Mouse (Mus musculus) left cerebral cortex, adult 8-10 months (tissue): Measurements from ENCODE around the gene Fgfr2. TPM values are rescaled to one million over a fixed set of nuclear protein-coding genes. Genes with fewer than 3 reads are reported as not detected.
A peak's percentile ranks its signal among the peaks of the same experiment; 100 is the strongest.

Source experiments
- DNase-seq, 2 experiments: peaks; one replicate each; pipeline ENCODE4 v3.0.0; 2022; ENCODE audit warnings: low spot score in 2 of 2
- total RNA-seq, 4 experiments: library from RNA; stranded (reverse); gene quantifications; 2 replicates each; pipeline ENCODE4 v1.2.4; 2022

Fgfr2 gene
- total RNA-seq, 4 experiments from 2014 or later = 50.6 to 73.1 (median 64.8) TPM

DNA sequence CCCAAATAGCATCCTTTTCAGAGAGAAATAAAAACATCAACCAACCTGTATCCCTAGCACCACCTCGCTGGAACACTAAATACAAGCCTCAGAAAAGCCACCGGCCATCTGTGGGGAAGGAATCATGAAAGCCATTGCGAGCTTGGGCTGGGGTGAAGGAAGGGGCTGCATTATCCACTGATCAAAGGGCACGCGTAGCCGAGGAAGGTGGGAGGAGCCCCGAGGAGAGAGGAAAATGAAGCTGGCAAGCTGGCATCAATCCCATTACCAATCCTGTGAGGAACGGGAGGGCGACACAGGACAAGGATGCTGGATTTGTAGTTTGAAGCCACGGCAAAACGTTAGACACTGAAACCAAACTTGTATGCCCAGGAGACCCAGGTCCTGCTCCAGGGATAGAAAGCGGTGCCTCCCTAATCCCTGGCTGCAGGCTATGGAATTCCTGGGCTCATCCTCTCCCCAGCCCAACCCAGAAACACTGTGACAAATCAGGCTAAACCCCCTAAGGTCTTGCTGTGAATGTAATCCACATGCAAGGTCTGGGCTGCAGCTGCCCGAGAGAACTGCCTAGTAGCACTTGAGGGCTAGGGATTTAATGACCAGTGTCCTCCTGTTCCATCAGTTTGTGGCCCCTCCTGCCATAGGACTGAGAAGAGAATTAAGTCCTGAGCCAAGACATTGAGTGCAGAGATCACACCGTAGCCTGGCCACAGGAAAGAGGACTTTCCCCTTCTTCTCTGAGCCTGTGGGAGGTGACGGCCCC lies 2795.4 kb downstream of the Fgfr2 start:
- DNase-seq = no peak

DNA sequence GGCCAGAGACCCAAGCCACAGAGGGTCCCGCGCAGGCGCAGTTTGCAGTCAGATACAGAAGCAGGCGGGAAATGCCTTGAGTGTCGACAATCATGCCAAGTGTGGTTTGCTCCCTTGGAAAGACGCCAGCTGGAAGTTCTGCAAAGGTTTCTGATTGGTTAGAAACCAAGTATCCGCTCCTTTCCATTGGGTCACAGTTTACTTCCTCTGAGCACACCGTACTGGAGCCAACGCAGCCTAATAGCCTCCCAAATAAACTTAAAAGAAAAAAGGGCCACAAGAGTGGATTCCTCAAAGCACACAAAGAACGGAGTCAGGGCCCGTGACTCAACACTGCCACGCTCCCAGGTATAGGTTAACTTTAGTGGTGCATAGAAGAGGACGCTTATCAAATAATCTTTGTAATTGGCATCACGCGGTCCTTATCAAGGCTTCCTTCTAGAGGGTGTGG lies 2797.1 kb downstream of the Fgfr2 start:
- DNase-seq = no peak

DNA sequence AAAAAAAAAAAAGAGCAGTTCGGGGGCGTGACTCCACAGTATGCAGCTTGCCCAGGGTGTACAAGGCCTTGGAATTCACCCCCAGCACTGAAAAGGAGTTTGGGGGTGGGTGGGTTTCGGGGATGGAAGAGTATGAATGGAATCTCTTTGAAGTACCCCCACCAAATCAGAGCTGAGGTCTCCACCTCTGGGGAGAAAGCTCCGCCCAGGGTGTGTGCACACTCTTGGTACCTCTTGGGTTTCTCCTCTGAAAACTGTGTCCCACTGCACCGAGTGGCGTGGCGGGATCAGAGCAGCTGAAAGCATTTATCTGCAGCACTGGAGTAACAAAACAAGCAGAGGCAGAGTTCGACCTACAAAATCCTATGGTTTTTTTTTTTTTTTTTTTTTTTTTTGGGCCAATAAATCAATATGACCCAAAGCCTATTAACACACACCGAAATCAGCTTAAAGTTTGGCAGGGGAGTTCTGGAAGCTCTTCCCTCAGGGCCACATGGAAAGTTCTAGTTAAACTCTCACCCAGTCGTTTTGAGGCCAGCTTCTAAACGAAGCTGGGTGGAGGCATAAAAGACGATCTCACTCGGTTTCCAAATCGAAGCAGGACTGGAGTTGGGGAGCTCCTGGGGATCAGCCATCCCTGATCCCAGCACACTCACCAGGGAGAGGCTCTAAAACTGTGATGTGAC lies 2798.3 kb downstream of the Fgfr2 start:
- DNase-seq = no peak

- no peak for DNase-seq
These were observed 2799.4 kb downstream of the Fgfr2 start for GRCm38 (mm10) chr7:130323766-130324165.

DNA sequence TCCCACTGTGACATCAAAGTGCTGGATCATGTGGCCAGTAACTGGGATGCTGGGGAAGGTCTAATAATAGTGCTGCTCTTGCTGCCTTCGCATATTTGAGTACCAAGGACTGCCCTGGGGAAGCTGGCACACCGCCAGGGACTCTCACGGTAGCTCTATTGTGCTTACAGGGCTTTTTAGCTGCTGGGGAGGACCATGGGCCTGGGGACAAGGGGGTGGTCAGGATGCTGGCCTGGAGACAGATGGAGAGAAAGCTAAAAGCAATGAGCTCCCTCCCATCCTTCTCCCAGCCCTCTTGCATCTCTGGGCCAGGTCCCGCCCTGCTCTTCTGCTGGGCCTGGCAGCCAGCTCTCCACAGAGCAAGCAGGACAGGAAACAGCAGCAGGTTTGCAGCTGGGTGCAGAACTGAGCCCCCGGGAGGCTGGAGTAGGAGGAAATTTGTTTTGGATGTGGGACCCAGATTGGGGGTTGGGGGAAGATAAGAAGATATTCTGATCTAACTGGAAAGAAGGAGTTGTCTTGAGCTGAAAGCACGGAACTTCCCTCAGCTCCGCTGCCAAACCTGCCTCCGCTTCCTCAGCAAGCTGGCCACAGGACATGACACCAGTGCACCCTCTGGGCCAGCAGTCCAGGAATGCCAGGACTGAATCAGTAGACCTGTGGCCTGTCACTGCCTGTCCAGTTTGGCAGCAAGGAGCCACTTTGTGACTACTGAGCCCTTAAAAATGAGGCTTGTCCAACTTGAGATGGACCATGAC lies 2803.2 kb downstream of the Fgfr2 start:
- DNase-seq = peak; percentile 16 to 45

DNA sequence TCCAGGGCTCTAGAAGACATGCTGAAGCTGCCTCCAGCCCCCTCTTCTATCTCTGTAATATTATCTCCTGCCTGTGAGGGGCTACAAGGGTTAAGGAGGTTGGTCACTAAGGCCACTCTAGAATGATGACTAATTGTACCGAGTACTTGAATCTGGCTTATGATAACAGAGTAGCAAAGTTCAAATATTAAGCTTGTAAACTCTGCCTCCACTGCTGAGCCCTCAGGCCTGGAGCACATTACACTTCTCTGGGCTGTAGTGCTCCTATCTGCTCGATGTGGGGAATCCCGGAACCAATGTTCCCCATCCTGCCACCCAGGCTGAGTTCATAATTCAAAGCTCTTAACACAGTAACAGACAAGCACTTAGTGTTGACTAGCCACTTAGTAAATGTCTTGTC lies 2806.9 kb downstream of the Fgfr2 start:
- DNase-seq = no peak

DNA sequence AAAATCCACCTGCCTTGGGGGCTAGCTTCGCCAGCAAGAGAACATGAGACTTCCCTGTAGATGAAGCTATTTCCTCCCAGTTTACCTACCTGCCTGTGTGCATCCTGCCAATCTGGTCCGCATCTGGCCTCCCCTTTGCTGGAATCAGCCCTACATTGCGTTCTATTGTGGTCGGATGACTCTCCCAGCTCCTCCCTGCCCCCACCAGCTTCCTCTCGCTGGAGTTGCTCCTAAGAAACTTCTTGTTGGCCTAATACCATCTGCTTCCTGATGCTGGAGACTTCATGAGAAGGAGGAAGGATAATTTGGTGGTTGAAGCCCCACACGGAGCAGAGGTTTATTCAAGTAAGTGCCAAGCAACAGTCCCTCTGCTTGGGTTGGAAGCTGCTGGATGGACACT lies 2807.9 kb downstream of the Fgfr2 start:
- no peak for DNase-seq

- DNase-seq = no peak
These were observed 2808.5 kb downstream of the Fgfr2 start for GRCm38 (mm10) chr7:130314658-130315057.

DNA sequence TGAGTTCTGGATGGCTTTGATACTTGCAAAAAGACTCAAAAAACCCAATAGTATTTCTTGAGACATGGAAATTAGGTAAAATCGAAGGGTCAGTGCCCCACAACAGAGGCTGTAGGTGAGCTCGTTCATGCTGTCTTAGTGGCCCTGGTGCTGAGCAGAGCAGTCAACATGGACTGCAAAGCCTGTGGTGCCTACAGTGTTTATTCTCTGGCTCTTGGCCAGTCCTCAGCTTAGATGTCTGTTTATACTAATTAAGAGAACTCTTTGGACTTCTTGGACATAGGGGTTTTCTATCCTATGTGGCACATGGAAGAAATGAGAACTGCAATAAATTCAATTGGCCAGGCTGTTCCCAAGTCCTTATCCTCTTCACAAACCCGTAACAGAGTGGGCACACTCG lies 2811.8 kb downstream of the Fgfr2 start:
- no peak for DNase-seq

DNA sequence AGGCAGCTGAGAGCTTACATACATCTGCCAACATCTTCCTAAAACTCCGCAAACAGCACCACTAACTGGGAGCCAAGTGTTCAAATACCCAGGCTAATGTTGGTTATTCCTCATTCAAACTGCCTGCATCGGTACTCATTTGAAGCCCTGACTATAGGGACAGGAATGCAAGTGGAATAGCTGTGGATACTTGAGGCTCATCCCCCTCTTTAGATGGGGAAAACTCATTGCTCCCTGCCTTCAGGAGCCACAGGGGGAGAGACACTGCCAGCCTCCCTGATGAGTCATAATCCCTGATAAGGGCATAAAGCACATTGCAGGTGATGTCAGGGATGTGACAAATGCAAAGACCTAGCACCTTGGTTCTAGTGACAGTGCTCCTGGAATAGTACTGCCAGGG lies 2814.0 kb downstream of the Fgfr2 start:
- DNase-seq = no peak

- no peak for DNase-seq
These were observed 2816.1 kb downstream of the Fgfr2 start for GRCm38 (mm10) chr7:130307036-130307435.

DNA sequence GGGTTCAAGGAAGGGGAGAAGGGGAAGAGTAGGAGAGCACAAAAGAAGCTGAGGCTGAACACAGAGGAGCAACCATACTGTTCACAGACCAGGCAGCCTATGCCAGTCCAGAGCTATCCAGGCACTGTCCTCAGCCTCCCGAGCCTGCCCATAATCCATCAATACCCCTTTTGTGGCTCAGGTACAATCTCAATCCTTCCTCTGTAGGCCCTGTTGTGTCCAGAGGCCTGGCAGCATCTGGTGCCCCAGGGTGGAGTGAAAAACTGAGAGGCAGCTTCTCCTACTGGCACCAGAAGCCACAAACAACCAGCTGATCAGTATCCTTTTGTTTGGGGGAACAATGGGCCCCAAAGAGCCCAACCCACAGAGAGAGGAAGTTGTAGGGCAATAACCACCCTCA lies 2818.5 kb downstream of the Fgfr2 start:
- peak in 1 of 2 experiments; percentile 64 for DNase-seq

DNA sequence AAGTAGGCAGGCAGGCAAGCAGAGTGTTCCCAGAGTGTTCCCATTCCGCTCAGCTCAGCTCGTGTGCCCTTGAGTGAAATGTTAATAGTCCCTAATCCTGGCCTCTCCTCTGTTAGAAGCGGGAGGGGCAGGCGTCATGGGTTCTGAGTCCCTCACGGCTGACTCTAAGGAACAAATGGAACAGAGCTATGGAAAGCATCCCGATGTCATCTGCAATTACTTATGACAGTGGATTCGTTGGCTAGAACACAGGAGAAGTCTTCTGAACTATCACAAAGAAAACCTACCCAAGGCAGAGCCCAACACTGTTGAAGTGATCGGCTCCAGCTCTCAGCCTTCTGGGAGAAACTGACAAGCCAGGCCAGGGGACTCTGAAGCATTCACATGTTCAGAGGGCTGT lies 2819.7 kb downstream of the Fgfr2 start:
- no peak for DNase-seq

GRCm38 (mm10) chr7:130300606-130301005 lies 2822.5 kb downstream of the Fgfr2 start:
- no peak for DNase-seq

GRCm38 (mm10) chr7:130298926-130299594 lies 2824.1 kb downstream of the Fgfr2 start:
- no peak for DNase-seq

- DNase-seq = no peak
These were observed 2832.0 kb downstream of the Fgfr2 start for GRCm38 (mm10) chr7:130291179-130291578.

DNA sequence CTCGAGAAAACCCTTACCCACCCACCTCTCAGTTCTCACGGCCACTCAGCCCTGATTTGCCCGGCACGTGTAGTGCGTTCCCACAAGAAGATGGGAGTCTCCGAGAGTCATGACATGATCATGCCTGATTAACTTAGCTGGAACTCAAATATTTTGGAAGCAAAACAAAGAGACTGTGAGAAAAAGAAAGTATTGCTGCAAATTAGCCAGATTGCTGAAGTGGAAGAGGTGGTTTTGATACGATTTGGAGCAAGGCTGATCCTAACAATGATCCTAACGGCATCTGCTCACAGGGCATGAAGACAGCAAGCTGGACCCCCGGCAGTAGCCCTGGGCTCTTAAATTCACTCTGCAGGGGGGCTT lies 2833.7 kb downstream of the Fgfr2 start:
- no peak for DNase-seq

DNA sequence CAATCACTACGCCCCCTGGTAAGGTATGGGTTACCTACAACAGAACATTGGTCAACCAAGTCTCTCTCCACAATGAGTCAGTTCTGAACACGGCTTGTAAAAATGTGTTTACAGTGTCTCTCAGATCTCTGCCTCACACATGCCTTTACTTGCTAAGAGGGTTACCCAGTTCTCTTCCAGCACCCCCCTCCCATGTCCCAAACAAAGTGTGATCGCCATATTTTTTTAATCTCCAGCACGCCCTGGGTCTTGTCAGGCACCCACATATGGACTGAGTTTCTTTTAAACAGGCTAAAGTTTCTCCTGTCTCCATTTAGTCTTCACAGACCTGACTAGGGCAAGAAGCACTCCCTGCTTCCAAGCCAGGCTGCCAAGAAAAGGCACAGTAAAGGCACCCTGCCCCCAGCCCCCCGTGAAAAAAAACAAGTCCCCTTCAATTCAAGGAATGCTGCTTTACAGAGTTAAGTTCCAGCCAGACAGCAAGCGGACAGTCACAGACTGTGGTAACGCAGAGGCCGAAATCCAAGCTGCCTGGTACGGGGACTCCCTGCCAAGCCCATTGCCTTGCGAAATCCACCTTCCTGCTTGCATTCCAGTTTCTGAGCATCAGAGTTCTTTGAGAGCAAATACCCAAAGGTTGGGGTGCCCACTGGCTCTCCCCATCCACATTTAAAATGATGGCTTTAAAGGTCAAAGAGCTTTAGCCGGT lies 2834.3 kb downstream of the Fgfr2 start:
- DNase-seq = no peak

- no peak for DNase-seq
These were observed 2834.9 kb downstream of the Fgfr2 start for GRCm38 (mm10) chr7:130288248-130288647.

DNA sequence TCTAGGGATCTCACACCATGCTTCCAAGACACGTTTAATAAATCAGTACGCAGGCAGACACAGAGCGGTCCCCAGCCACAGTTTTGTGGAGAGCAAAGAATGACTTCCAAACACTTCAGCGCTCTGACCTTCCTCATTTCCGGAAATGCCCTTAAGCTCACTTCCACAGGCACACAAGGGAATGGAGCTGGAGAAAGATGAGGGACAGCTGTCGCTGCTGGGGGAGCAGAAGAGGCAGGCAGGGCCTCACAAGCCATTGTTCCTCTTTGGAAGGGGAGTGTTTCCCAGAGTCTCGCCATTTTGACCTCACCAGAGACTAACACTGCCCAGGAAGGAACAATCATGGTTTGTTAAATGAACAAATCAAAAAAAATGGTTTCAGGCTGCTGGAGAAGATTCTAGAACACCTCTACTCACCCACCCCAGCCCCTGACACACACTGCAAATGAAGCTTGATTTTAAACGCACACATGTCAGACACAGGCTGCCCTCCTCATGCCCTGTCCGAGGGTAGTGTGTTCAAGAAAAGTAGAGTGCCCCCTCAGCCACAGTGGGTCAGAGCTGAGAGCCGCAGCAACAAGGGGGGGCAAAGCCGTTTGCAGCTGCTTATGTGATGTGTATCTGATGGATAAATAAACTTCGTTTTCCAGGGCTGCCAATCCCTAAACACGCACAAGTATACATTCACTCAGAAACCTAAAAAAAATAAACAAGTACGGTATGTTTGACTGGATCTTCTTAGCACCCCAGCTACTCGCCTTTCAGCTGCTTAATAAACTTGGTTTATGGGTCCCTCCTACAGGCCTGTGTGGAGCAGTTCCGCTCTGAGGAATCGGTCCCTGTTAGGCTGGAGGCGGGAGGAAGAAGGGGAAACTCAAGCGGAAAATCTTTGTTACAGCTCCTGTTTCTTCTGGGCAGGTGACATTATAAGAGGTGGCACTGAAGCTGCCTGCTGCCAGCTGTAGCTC lies 2844.1 kb downstream of the Fgfr2 start:
- no peak for DNase-seq
